Mouse (Mus musculus): Measurements from ENCODE around the gene Slc20a1. TPM values are rescaled to one million over a fixed set of nuclear protein-coding genes. Genes with fewer than 3 reads are reported as not detected.

Gene Slc20a1
- polyA plus RNA-seq, 1 experiment from 2014 or later, result 34.4 TPM

DNA sequence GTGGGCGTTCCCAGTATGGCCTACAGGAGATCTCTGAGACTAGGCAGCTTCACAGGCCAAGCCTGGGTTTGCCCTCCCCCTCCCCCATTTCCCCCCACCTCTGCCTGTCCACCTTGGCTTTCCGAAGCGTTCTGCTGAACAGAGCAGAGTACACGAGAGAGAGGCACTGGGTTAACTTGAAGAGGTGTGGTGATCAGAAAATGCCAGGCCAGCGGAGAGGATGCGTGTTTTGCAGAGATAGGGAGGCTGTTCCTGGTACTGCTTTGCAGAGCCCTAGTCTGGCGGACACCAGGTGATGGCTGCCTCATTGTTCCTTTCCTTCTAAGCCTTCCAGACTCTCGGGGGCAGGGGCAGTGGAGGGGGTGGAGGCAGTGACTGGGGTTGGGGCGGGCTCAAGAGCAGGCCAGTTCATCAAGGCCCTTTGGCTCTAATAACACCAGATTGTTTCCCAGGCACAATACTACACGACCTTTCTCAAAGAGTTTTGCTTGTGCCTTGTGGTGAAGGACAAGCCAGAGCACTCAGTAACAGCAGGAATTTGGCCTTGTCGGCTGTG is 27.8 kb downstream of the Slc20a1 start:
- ATAC-seq (ENCODE audit: insufficient read depth), result peak; percentile 60; the same call in 1 of the 2 replicates
- H3K36me3 ChIP-seq (ENCODE audit: insufficient read depth), result no peaks in the 10 kb centered on the region
- H3K27me3 ChIP-seq (ENCODE audit: insufficient read depth, low read length), result no peaks in the 10 kb centered on the region
- TF ChIP-seq CTCF (IDR thresholded peaks at IDR 0.05; ENCODE audit: low read depth), result no peak
- H3K4me3 ChIP-seq (ENCODE audit: low read depth, low read length), result no peak overlapping the region
- peak overlapping the region; percentile 37; the same call in 1 of the 2 replicates for H3K27ac ChIP-seq (ENCODE audit: low read depth)
- 0 out of 2 replicates have a peak overlapping the region, but pooled peaks have one; percentile 5 for H3K4me2 ChIP-seq
- no peaks in the 10 kb centered on the region for H3K9me3 ChIP-seq (ENCODE audit: low read depth, low read length)
- no peak for DNase-seq
- 63% methylated on average over 11 of the region's 11 CpGs for WGBS
- H3K9ac ChIP-seq, result no peak overlapping the region
- H3K4me1 ChIP-seq (ENCODE audit: insufficient read depth), result no peaks in the 10 kb centered on the region

DNA sequence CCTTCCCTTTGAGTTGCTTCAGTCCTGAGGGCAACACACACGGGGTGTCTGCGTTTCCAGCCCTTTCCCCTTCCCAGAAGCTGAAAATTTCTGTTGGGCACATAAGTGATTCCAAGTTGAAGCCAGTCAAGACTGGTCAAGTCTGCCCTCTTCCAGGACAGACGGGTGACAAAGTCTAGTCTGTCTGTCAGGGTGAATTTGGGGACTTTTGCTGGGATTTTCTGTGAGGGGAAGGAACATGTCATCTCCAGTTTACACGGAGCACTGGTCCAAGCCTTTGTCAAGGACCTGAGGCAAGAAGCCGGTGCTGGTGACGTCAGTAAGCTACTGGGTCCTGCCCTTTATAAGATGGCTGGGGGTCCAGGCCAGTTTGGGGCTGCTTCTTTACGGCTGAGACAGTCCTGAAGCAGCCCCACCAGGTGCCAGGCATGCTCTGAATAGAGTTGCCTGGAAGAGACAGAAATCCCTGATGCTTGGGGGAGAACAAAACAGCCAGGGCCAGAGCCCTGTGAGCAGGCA is 28.5 kb downstream of the Slc20a1 start:
- Histone ChIP-seq H3K4me3 (ENCODE audit: low read depth, low read length) (no peak overlapping the region), H3K4me2 (no peak overlapping the region), H3K9me3 (ENCODE audit: low read depth, low read length) (no peaks in the 10 kb centered on the region), H3K4me1 (ENCODE audit: insufficient read depth) (no peaks in the 10 kb centered on the region), H3K36me3 (ENCODE audit: insufficient read depth) (no peaks in the 10 kb centered on the region), H3K9ac (no peak overlapping the region), H3K27me3 (ENCODE audit: insufficient read depth, low read length) (no peaks in the 10 kb centered on the region), H3K27ac (ENCODE audit: low read depth) (peak overlapping the region; percentile 37; the same call in 1 of the 2 replicates)
- ATAC-seq (ENCODE audit: insufficient read depth), result no peak
- no peak for DNase-seq
- no peak for TF ChIP-seq CTCF (IDR thresholded peaks at IDR 0.05; ENCODE audit: low read depth)
- WGBS, result 72% methylated on average over 7 of the region's 7 CpGs

DNA sequence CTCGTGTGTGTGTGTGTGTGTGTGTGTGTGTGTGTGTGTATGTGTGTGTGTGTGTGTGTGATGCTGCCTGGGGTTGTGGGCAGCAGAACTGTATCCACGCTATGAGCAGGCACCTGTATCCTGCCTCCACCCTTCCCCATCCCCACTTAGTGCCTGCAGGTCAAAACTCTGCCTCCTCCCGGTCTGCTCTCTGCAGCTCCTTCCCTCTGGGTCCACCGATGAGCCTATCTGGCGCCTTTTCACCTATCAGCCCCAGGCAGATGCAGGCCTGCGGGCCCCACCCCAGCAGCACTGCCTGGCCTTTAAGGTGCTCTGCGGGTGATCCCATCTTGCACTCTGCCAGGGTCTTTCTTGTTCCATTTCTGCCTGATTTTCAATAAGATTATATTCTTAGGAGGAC is 29.1 kb downstream of the Slc20a1 start:
- no peaks in the 10 kb centered on the region for H3K4me1 ChIP-seq (ENCODE audit: insufficient read depth)
- no peaks in the 10 kb centered on the region for H3K36me3 ChIP-seq (ENCODE audit: insufficient read depth)
- peak; percentile 28; the same call in 1 of the 2 replicates for ATAC-seq (ENCODE audit: insufficient read depth)
- 70% methylated on average over 6 of the region's 7 CpGs for WGBS
- H3K9ac ChIP-seq, result no peak overlapping the region
- no peak overlapping the region for H3K4me3 ChIP-seq (ENCODE audit: low read depth, low read length)
- DNase-seq, result no peak
- H3K9me3 ChIP-seq (ENCODE audit: low read depth, low read length), result no peaks in the 10 kb centered on the region
- H3K27ac ChIP-seq (ENCODE audit: low read depth), result no peak overlapping the region
- TF ChIP-seq CTCF (IDR thresholded peaks at IDR 0.05; ENCODE audit: low read depth), result no peak
- H3K27me3 ChIP-seq (ENCODE audit: insufficient read depth, low read length), result no peaks in the 10 kb centered on the region
- no peak overlapping the region for H3K4me2 ChIP-seq

DNA sequence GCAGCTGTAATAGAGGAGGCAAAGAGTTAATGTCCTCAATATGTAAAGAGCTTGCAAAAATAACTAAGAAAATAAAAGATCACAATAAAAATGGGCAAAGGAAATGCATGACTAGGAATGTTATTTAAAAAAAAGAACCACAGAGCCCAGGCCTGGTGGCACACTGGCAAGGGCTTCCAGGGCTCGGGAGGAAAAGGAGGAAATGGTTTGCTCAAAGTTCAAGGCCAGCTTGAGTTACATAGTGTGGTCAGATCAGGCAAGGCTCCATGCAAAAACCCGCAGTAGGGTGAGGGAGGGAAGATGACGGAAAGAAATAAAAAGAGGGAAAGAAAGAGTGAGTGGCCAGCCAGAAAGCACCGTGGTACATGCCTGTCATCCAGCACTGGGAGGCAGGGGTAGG is 30.0 kb downstream of the Slc20a1 start:
- H3K9ac ChIP-seq, result no peak overlapping the region
- H3K4me3 ChIP-seq (ENCODE audit: low read depth, low read length), result no peak overlapping the region
- H3K36me3 ChIP-seq (ENCODE audit: insufficient read depth), result no peaks in the 10 kb centered on the region
- H3K27ac ChIP-seq (ENCODE audit: low read depth), result no peak overlapping the region
- ATAC-seq (ENCODE audit: insufficient read depth) (no peak), DNase-seq (no peak)
- H3K4me2 ChIP-seq, result no peak overlapping the region
- no peaks in the 10 kb centered on the region for H3K4me1 ChIP-seq (ENCODE audit: insufficient read depth)
- no peaks in the 10 kb centered on the region for H3K27me3 ChIP-seq (ENCODE audit: insufficient read depth, low read length)
- TF ChIP-seq CTCF (IDR thresholded peaks at IDR 0.05; ENCODE audit: low read depth), result no peak
- WGBS, result 80% methylated on average over 4 of the region's 4 CpGs
- no peaks in the 10 kb centered on the region for H3K9me3 ChIP-seq (ENCODE audit: low read depth, low read length)

GRCm38 (mm10) chr2:129229316-129229715 is 30.8 kb downstream of the Slc20a1 start:
- Histone ChIP-seq H3K27me3 (ENCODE audit: insufficient read depth, low read length) (no peaks in the 10 kb centered on the region), H3K27ac (ENCODE audit: low read depth) (no peak overlapping the region), H3K9me3 (ENCODE audit: low read depth, low read length) (no peaks in the 10 kb centered on the region), H3K36me3 (ENCODE audit: insufficient read depth) (no peaks in the 10 kb centered on the region), H3K4me1 (ENCODE audit: insufficient read depth) (no peaks in the 10 kb centered on the region), H3K9ac (no peak overlapping the region), H3K4me2 (no peak overlapping the region), H3K4me3 (ENCODE audit: low read depth, low read length) (no peak overlapping the region)
- WGBS, result 90% methylated on average over 7 of the region's 7 CpGs
- no peak for TF ChIP-seq CTCF (IDR thresholded peaks at IDR 0.05; ENCODE audit: low read depth)
- DNase-seq, result no peak
- ATAC-seq (ENCODE audit: insufficient read depth), result no peak

GRCm38 (mm10) chr2:129232023-129232422 is 33.5 kb downstream of the Slc20a1 start:
- H3K9me3 ChIP-seq (ENCODE audit: low read depth, low read length), result no peaks in the 10 kb centered on the region
- DNase-seq (no peak), ATAC-seq (ENCODE audit: insufficient read depth) (no peak)
- no peak for TF ChIP-seq CTCF (IDR thresholded peaks at IDR 0.05; ENCODE audit: low read depth)
- 40% methylated on average over 4 of the region's 4 CpGs for WGBS
- H3K4me1 ChIP-seq (ENCODE audit: insufficient read depth), result no peaks in the 10 kb centered on the region
- H3K4me3 ChIP-seq (ENCODE audit: low read depth, low read length), result no peak overlapping the region
- no peak overlapping the region for H3K9ac ChIP-seq
- no peaks in the 10 kb centered on the region for H3K27me3 ChIP-seq (ENCODE audit: insufficient read depth, low read length)
- H3K4me2 ChIP-seq, result no peak overlapping the region
- H3K36me3 ChIP-seq (ENCODE audit: insufficient read depth), result no peaks in the 10 kb centered on the region
- no peak overlapping the region for H3K27ac ChIP-seq (ENCODE audit: low read depth)

DNA sequence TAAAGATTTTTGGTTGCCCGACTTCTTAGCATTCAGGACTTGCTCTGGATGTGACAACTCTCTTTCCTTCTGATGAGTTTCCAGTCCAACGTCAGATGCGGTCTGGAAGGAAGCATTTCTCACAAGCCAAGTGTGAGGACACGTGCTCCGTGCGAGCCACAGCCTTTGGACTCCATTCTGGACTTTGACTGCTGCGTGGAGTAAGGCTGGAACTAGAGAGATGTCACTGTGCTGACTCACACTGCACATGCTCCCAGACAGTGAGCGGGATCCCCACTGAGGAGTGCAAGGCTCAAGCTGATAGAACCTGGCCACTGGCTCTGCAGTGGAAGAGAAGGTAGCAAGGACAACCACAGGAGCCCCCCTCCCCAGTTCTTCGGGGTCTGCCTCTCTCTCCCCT is 33.9 kb downstream of the Slc20a1 start:
- H3K9ac ChIP-seq, result no peak overlapping the region
- H3K27me3 ChIP-seq (ENCODE audit: insufficient read depth, low read length), result no peaks in the 10 kb centered on the region
- no peaks in the 10 kb centered on the region for H3K9me3 ChIP-seq (ENCODE audit: low read depth, low read length)
- no peak for TF ChIP-seq CTCF (IDR thresholded peaks at IDR 0.05; ENCODE audit: low read depth)
- no peak overlapping the region for H3K4me2 ChIP-seq
- ATAC-seq (ENCODE audit: insufficient read depth), result no peak
- no peaks in the 10 kb centered on the region for H3K4me1 ChIP-seq (ENCODE audit: insufficient read depth)
- no peak overlapping the region for H3K27ac ChIP-seq (ENCODE audit: low read depth)
- no peaks in the 10 kb centered on the region for H3K36me3 ChIP-seq (ENCODE audit: insufficient read depth)
- H3K4me3 ChIP-seq (ENCODE audit: low read depth, low read length), result no peak overlapping the region
- no peak for DNase-seq
- WGBS, result 69% methylated on average over 9 of the region's 9 CpGs

Data from lung, embryonic 14.5 days (tissue).